ENCODE assay signal across 8 mouse cellular contexts in genomic region chr10:42972504-42973172, GRCm38 (mm10).
DNase-seq lines count a peak whose midpoint lies in the region; ATAC-seq and TF ChIP-seq lines count a peak whose summit lies in the region.

No protein-coding gene starts in this region.

- H3K4me2 ChIP-seq in intestine, embryonic 16.5 days (ENCODE audit: low read depth, low read length): peak overlapping the region; percentile 43
- H3K4me2 ChIP-seq in liver, embryonic 12.5 days: peak overlapping the region; percentile 41

- no peaks in the 10 kb centered on the region for H3K27me3 ChIP-seq in intestine, embryonic 16.5 days (replicated peaks; ENCODE audit: control insufficient read depth, insufficient read depth, low read length)
- H3K27me3 ChIP-seq in liver, embryonic 12.5 days (replicated peaks): peaks cover 33% of the 10 kb centered on the region
- no peaks in the 10 kb centered on the region for H3K27me3 ChIP-seq in testis, adult 2 months (ENCODE audit: control insufficient read depth, insufficient read depth, low read length)

- H3K4me1 ChIP-seq in intestine, embryonic 16.5 days (ENCODE audit: control insufficient read depth, insufficient read depth, low read length): peaks cover 3% of the 10 kb centered on the region
- H3K4me1 ChIP-seq in liver, embryonic 12.5 days: peaks cover 6% of the 10 kb centered on the region; the same call in 1 of the 2 replicates
- H3K4me1 ChIP-seq in testis, adult 2 months (ENCODE audit: control insufficient read depth, insufficient read depth, low read length): peaks cover 14% of the 10 kb centered on the region

- H3K4me3 ChIP-seq in intestine, embryonic 16.5 days (ENCODE audit: low read length): peak overlapping the region; percentile 21
- H3K4me3 ChIP-seq in liver, embryonic 12.5 days: no peak overlapping the region
- peak overlapping the region; percentile 73 for H3K4me3 ChIP-seq in testis, adult 2 months (ENCODE audit: control insufficient read depth, low read depth, low read length)

- TF ChIP-seq CTCF in testis, adult 2 months (IDR thresholded peaks at IDR 0.05; ENCODE audit: control insufficient read depth, insufficient read depth, insufficient replicate concordance, low read depth, low read length): peak; percentile 66; the same call in 1 of the 2 replicates

- peak; percentile 86 for ATAC-seq in intestine, embryonic 16.5 days
- ATAC-seq in liver, embryonic 12.5 days: no peak

- TF ChIP-seq POLR2A in testis, adult 2 months (IDR thresholded peaks at IDR 0.05; ENCODE audit: control insufficient read depth, low read depth, low read length): no peak

- DNase-seq in 416B (ENCODE audit: low read depth) (peak; percentile 40), WW6 (ENCODE audit: low read depth, low spot score) (peak; percentile 62)
- peak; percentile 91 for DNase-seq in embryo, embryonic 11 days
- peak; percentile 61 to 82 for DNase-seq in heart, adult 18-20 months
- DNase-seq in neural tube, embryonic 10.5 days (ENCODE audit: extremely low spot score, low spot score): peak; percentile 76

- 0 out of 2 replicates have a peak overlapping the region, but pooled peaks have one; percentile 43 for H3K9ac ChIP-seq in intestine, embryonic 16.5 days (ENCODE audit: low read depth, low read length)
- H3K9ac ChIP-seq in liver, embryonic 12.5 days: no peak overlapping the region

- WGBS in intestine, embryonic 16.5 days: 30% methylated on average over 18 of the region's 18 CpGs
- 19% methylated on average over 18 of the region's 18 CpGs for WGBS in liver, embryonic 12.5 days (ENCODE audit: insufficient replicate concordance)

- no peaks in the 10 kb centered on the region for H3K36me3 ChIP-seq in intestine, embryonic 16.5 days (ENCODE audit: control insufficient read depth, insufficient read depth, low read length)
- no peaks in the 10 kb centered on the region for H3K36me3 ChIP-seq in liver, embryonic 12.5 days
- no peaks in the 10 kb centered on the region for H3K36me3 ChIP-seq in testis, adult 2 months (ENCODE audit: control insufficient read depth, insufficient read depth, low read length)

- H3K27ac ChIP-seq in intestine, embryonic 16.5 days (ENCODE audit: low read length): no peak overlapping the region
- no peak overlapping the region for H3K27ac ChIP-seq in liver, embryonic 12.5 days
- H3K27ac ChIP-seq in testis, adult 2 months (ENCODE audit: control insufficient read depth, insufficient read depth, low read depth, low read length): no peak overlapping the region

- no peaks in the 10 kb centered on the region for H3K9me3 ChIP-seq in intestine, embryonic 16.5 days (ENCODE audit: control insufficient read depth, low read length)
- H3K9me3 ChIP-seq in liver, embryonic 12.5 days (replicated peaks): no peaks in the 10 kb centered on the region

Comparison
In these comparisons a context has a peak if more than half of its experiments do, and no peak if none do; other contexts are left out.
1. DNase-seq: peak in every context shown above with its lines; median percentile 91 in embryo, embryonic 11 days; 76 in neural tube, embryonic 10.5 days; 72 in heart, adult 18-20 months; 62 in WW6; 40 in 416B.